Mouse (Mus musculus) hindbrain, embryonic 11.5 days (tissue): ENCODE data around the gene Pik3r6. TPM values are rescaled to one million over a fixed set of nuclear protein-coding genes. Genes with fewer than 3 reads are reported as not detected.

ENCODE experiments used
- ATAC-seq: fragments of 200-750 bp; cut with Nextera tagmentation; 2 replicates; pipeline ENCODE4 v1.8.0; 2017; ENCODE audit warnings: mild to moderate bottlenecking, moderate TSS enrichment, moderate library complexity; ENCODE audit not compliant: low FRiP score
- DNase-seq: peaks from one replicate; pipeline ENCODE4 v3.0.0-alpha.2; 2015; ENCODE audit warnings: low spot score
- H3K27ac ChIP-seq: fragments of 300-500 bp; sonication (generic); 2 replicates; pipeline ENCODE4 v1.5.1; 2014; ENCODE audit warnings: mild to moderate bottlenecking, low read depth, low read length
- H3K27me3 ChIP-seq: fragments of 300-500 bp; sonication (generic); 2 replicates; pipeline ENCODE4 v1.6.1; 2014; ENCODE audit warnings: mild to moderate bottlenecking, low read length, moderate library complexity, mixed read lengths; ENCODE audit not compliant: control insufficient read depth, insufficient read depth
- H3K36me3 ChIP-seq: fragments of 300-500 bp; sonication (generic); 2 replicates; pipeline ENCODE4 v1.6.1; 2014; ENCODE audit warnings: mild to moderate bottlenecking, low read length, moderate library complexity, mixed read lengths; ENCODE audit not compliant: control insufficient read depth, insufficient read depth
- H3K4me1 ChIP-seq: fragments of 300-500 bp; sonication (generic); replicated peaks from 2 replicates; pipeline ENCODE4 v1.6.1; 2014; ENCODE audit warnings: low read length, mixed read lengths; ENCODE audit not compliant: control insufficient read depth, insufficient read depth
- H3K4me2 ChIP-seq: fragments of 300-500 bp; sonication (generic); replicated peaks from 2 replicates; pipeline ENCODE4 v1.6.1; 2014; ENCODE audit warnings: mild to moderate bottlenecking, low read depth, low read length
- H3K4me3 ChIP-seq: fragments of 300-500 bp; sonication (generic); 2 replicates; pipeline ENCODE4 v1.5.1; 2014; ENCODE audit warnings: low read depth, low read length
- H3K9ac ChIP-seq: fragments of 300-500 bp; sonication (generic); 2 replicates; pipeline ENCODE4 v1.6.1; 2014; ENCODE audit warnings: low read depth, low read length
- H3K9me3 ChIP-seq: fragments of 300-500 bp; sonication (generic); 2 replicates; pipeline ENCODE4 v1.6.1; 2016; ENCODE audit warnings: low read length; ENCODE audit not compliant: control insufficient read depth
- WGBS: fragments of 180-500 bp; shearing (Covaris S2); extraction: QIAGEN DNeasy Blood & Tissue Kit; methylation state at CpG from one replicate; pipeline ENCODE4 v1.1.7; 2014; 5-methylcytosine and 5-hydroxymethylcytosine counted together
- polyA plus RNA-seq: library from polyadenylated mRNA; unstranded; fragments of >200 nt; fragmentation: Nextera tagmentation; extraction: Ambion mirVana; gene quantifications from 2 replicates; pipeline ENCODE4 v1.2.1, GENCODE M21; 2014

Pik3r6 gene
- polyA plus RNA-seq, 1 experiment from 2014 or later = 1.2 TPM

GRCm38 (mm10) chr11:68497081-68497480, 5.7 kb upstream of the Pik3r6 start:
- Histone ChIP-seq H3K27me3 (no peaks in the 10 kb centered on the region), H3K9me3 (no peaks in the 10 kb centered on the region), H3K9ac (no peak overlapping the region), H3K4me3 (no peak overlapping the region), H3K27ac (no peak overlapping the region), H3K4me1 (no peaks in the 10 kb centered on the region), H3K36me3 (no peaks in the 10 kb centered on the region), H3K4me2 (no peak overlapping the region)
- DNase-seq (no peak), ATAC-seq (no peak)
- 77% methylated on average over 6 of the region's 6 CpGs for WGBS

- WGBS = 90% methylated on average over 11 of the region's 11 CpGs
- H3K9ac ChIP-seq = no peak overlapping the region
- H3K36me3 ChIP-seq = no peaks in the 10 kb centered on the region
- no peak overlapping the region for H3K4me3 ChIP-seq
- H3K27me3 ChIP-seq = no peaks in the 10 kb centered on the region
- no peak for ATAC-seq
- no peak overlapping the region for H3K27ac ChIP-seq
- H3K4me2 ChIP-seq = no peak overlapping the region
- DNase-seq = no peak
- H3K4me1 ChIP-seq = no peaks in the 10 kb centered on the region
- H3K9me3 ChIP-seq = no peaks in the 10 kb centered on the region
Observed at GRCm38 (mm10) chr11:68498517-68498916, 4.3 kb upstream of the Pik3r6 start.

GRCm38 (mm10) chr11:68498999-68499699, 3.7 kb upstream of the Pik3r6 start:
- H3K9me3 ChIP-seq = no peaks in the 10 kb centered on the region
- no peak overlapping the region for H3K4me3 ChIP-seq
- no peak for ATAC-seq
- no peak overlapping the region for H3K4me2 ChIP-seq
- no peak overlapping the region for H3K27ac ChIP-seq
- no peak for DNase-seq
- no peaks in the 10 kb centered on the region for H3K27me3 ChIP-seq
- no peaks in the 10 kb centered on the region for H3K36me3 ChIP-seq
- no peaks in the 10 kb centered on the region for H3K4me1 ChIP-seq
- 73% methylated on average over 7 of the region's 8 CpGs for WGBS
- H3K9ac ChIP-seq = no peak overlapping the region

GRCm38 (mm10) chr11:68500949-68501350, 1.9 kb upstream of the Pik3r6 start:
- no peak for ATAC-seq
- H3K4me1 ChIP-seq = no peaks in the 10 kb centered on the region
- no peaks in the 10 kb centered on the region for H3K27me3 ChIP-seq
- H3K36me3 ChIP-seq = no peaks in the 10 kb centered on the region
- no peaks in the 10 kb centered on the region for H3K9me3 ChIP-seq
- DNase-seq = no peak
- H3K4me3 ChIP-seq = no peak overlapping the region
- no peak overlapping the region for H3K9ac ChIP-seq
- no peak overlapping the region for H3K27ac ChIP-seq
- H3K4me2 ChIP-seq = no peak overlapping the region
- 68% methylated on average over 14 of the region's 14 CpGs for WGBS

- Histone ChIP-seq H3K27ac (no peak overlapping the region), H3K36me3 (no peaks in the 10 kb centered on the region), H3K9me3 (no peaks in the 10 kb centered on the region), H3K9ac (no peak overlapping the region), H3K4me2 (no peak overlapping the region), H3K4me1 (no peaks in the 10 kb centered on the region), H3K4me3 (no peak overlapping the region), H3K27me3 (no peaks in the 10 kb centered on the region)
- 84% methylated on average over 2 of the region's 2 CpGs for WGBS
- ATAC-seq = no peak
- DNase-seq = no peak
Observed at GRCm38 (mm10) chr11:68502408-68502807, 411 bp upstream of the Pik3r6 start.

GRCm38 (mm10) chr11:68504913-68505312, 2.1 kb downstream of the Pik3r6 start:
- no peaks in the 10 kb centered on the region for H3K27me3 ChIP-seq
- H3K4me3 ChIP-seq = no peak overlapping the region
- 89% methylated on average over 11 of the region's 11 CpGs for WGBS
- no peak overlapping the region for H3K9ac ChIP-seq
- no peaks in the 10 kb centered on the region for H3K36me3 ChIP-seq
- DNase-seq (no peak), ATAC-seq (no peak)
- H3K4me2 ChIP-seq = no peak overlapping the region
- H3K4me1 ChIP-seq = no peaks in the 10 kb centered on the region
- no peaks in the 10 kb centered on the region for H3K9me3 ChIP-seq
- no peak overlapping the region for H3K27ac ChIP-seq

GRCm38 (mm10) chr11:68507246-68507645, 4.4 kb downstream of the Pik3r6 start:
- Histone ChIP-seq H3K36me3 (no peaks in the 10 kb centered on the region), H3K27me3 (no peaks in the 10 kb centered on the region), H3K27ac (no peak overlapping the region), H3K4me2 (no peak overlapping the region), H3K9me3 (no peaks in the 10 kb centered on the region), H3K4me3 (no peak overlapping the region), H3K9ac (no peak overlapping the region), H3K4me1 (no peaks in the 10 kb centered on the region)
- ATAC-seq (no peak), DNase-seq (no peak)
- 94% methylated on average over 7 of the region's 7 CpGs for WGBS

GRCm38 (mm10) chr11:68508619-68509018, 5.8 kb downstream of the Pik3r6 start:
- WGBS = 75% methylated on average over 5 of the region's 5 CpGs
- H3K4me1 ChIP-seq = no peaks in the 10 kb centered on the region
- H3K4me2 ChIP-seq = no peak overlapping the region
- DNase-seq = no peak
- H3K27ac ChIP-seq = no peak overlapping the region
- no peak overlapping the region for H3K4me3 ChIP-seq
- ATAC-seq = no peak
- no peaks in the 10 kb centered on the region for H3K27me3 ChIP-seq
- H3K9ac ChIP-seq = no peak overlapping the region
- H3K36me3 ChIP-seq = no peaks in the 10 kb centered on the region
- H3K9me3 ChIP-seq = no peaks in the 10 kb centered on the region

- ATAC-seq = no peak
- no peaks in the 10 kb centered on the region for H3K27me3 ChIP-seq
- WGBS = 71% methylated on average over 2 of the region's 2 CpGs
- H3K27ac ChIP-seq = no peak overlapping the region
- DNase-seq = no peak
- no peak overlapping the region for H3K4me3 ChIP-seq
- no peaks in the 10 kb centered on the region for H3K36me3 ChIP-seq
- no peak overlapping the region for H3K4me2 ChIP-seq
- H3K4me1 ChIP-seq = no peaks in the 10 kb centered on the region
- H3K9ac ChIP-seq = no peak overlapping the region
- no peaks in the 10 kb centered on the region for H3K9me3 ChIP-seq
Observed at GRCm38 (mm10) chr11:68509194-68509593, 6.4 kb downstream of the Pik3r6 start.
